Mouse (Mus musculus) megakaryocyte, embryonic 14.5 days (primary cell): ENCODE data around the gene Ppfia2.

Experiments
- FLI1 ChIP-seq: IDR thresholded peaks from 2 replicates; pipeline ENCODE4 v1.6.1; 2012; ENCODE audit warnings: low read length, inconsistent platforms, mixed read lengths
- GATA1 ChIP-seq: IDR thresholded peaks from 3 replicates; pipeline ENCODE4 v1.6.1; 2012; ENCODE audit warnings: mixed read lengths, low read length, inconsistent platforms, borderline replicate concordance

GRCm38 (mm10) chr10:106609177-106609981 is 139.2 kb downstream of the Ppfia2 start:
- TF ChIP-seq GATA1 (no peak), FLI1 (no peak)
